8 mouse cellular contexts compared by ENCODE assay signal in genomic region chr6:58830840-58831231, GRCm38 (mm10). TPM values are rescaled to one million over a fixed set of nuclear protein-coding genes. Genes with fewer than 3 reads are reported as not detected.
A peak's percentile ranks its signal among the peaks of the same experiment; 100 is the strongest.
DNase-seq lines count a peak whose midpoint lies in the region; ATAC-seq and TF ChIP-seq lines count a peak whose summit lies in the region.

No protein-coding gene starts in this region.

- H3K4me3 ChIP-seq in heart, embryonic 13.5 days, result peak overlapping the region; percentile 91
- H3K4me3 ChIP-seq in ES-Bruce4 (ENCODE audit: low read depth, low read length), result peak overlapping the region; percentile 74
- peak overlapping the region; percentile 88 for H3K4me3 ChIP-seq in forebrain, embryonic 16.5 days (replicated peaks; ENCODE audit: low read length)
- peak overlapping the region; percentile 83 for H3K4me3 ChIP-seq in liver, postnatal 0 days (ENCODE audit: low read depth, low read length)

- no peak for TF ChIP-seq POLR2A in ES-Bruce4 (IDR thresholded peaks at IDR 0.05; ENCODE audit: insufficient read depth, low read length)

- peak overlapping the region; percentile 92 for H3K4me2 ChIP-seq in heart, embryonic 13.5 days
- peak overlapping the region; percentile 77 for H3K4me2 ChIP-seq in forebrain, embryonic 16.5 days (ENCODE audit: low read length)
- H3K4me2 ChIP-seq in liver, postnatal 0 days (ENCODE audit: low read depth, low read length), result peak overlapping the region; percentile 87

- no peaks in the 10 kb centered on the region for H3K9me3 ChIP-seq in heart, embryonic 13.5 days
- H3K9me3 ChIP-seq in ES-Bruce4 (replicated peaks; ENCODE audit: control insufficient read depth, insufficient read depth, low read length, poor library complexity, severe bottlenecking), result peaks cover 4% of the 10 kb centered on the region; the same call in 1 of the 2 replicates
- H3K9me3 ChIP-seq in forebrain, embryonic 16.5 days (ENCODE audit: control insufficient read depth, low read length), result no peaks in the 10 kb centered on the region
- H3K9me3 ChIP-seq in liver, postnatal 0 days (ENCODE audit: low read length), result no peaks in the 10 kb centered on the region

- no peak for TF ChIP-seq EP300 in ES-Bruce4 (IDR thresholded peaks at IDR 0.05; ENCODE audit: insufficient read depth, low read depth, low read length)
- TF ChIP-seq EP300 in liver, postnatal 0 days (IDR thresholded peaks at IDR 0.05; ENCODE audit: low read depth), result no peak

- TF ChIP-seq CTCF in ES-Bruce4 (IDR thresholded peaks at IDR 0.05; ENCODE audit: low read depth, low read length), result no peak
- TF ChIP-seq CTCF in liver, postnatal 0 days (IDR thresholded peaks at IDR 0.05; ENCODE audit: low read depth), result no peak

- H3K27ac ChIP-seq in heart, embryonic 13.5 days (replicated peaks), result 0 out of 2 replicates have a peak overlapping the region, but pooled peaks have one; percentile 93
- no peak overlapping the region for H3K27ac ChIP-seq in ES-Bruce4 (ENCODE audit: insufficient read depth, low read length)
- H3K27ac ChIP-seq in forebrain, embryonic 16.5 days (ENCODE audit: low read length), result no peak overlapping the region
- no peak overlapping the region for H3K27ac ChIP-seq in liver, postnatal 0 days (ENCODE audit: low read depth)

- DNase-seq in heart, adult 18-20 months, result no peak
- DNase-seq in liver, postnatal 0 days, result no peak
- DNase-seq in urinary bladder, postnatal 36 days (ENCODE audit: low spot score in 2 of 2), result no peak
- DNase-seq in kidney, postnatal 25 days, result no peak

- 9% methylated on average over 7 of the region's 7 CpGs for WGBS in heart, embryonic 13.5 days
- 11% methylated on average over 7 of the region's 7 CpGs for WGBS in forebrain, embryonic 16.5 days
- WGBS in liver, postnatal 0 days (ENCODE audit: insufficient replicate concordance), result 14% methylated on average over 7 of the region's 7 CpGs

- H3K27me3 ChIP-seq in heart, embryonic 13.5 days (replicated peaks), result no peaks in the 10 kb centered on the region
- H3K27me3 ChIP-seq in ES-Bruce4 (ENCODE audit: control insufficient read depth, insufficient read depth, low read length, poor library complexity, severe bottlenecking), result no peaks in the 10 kb centered on the region; the same call in 1 of the 2 replicates
- H3K27me3 ChIP-seq in forebrain, embryonic 16.5 days (replicated peaks; ENCODE audit: control insufficient read depth, insufficient read depth, low read length), result no peaks in the 10 kb centered on the region
- H3K27me3 ChIP-seq in liver, postnatal 0 days (ENCODE audit: insufficient read depth, low read length), result no peaks in the 10 kb centered on the region

- H3K36me3 ChIP-seq in heart, embryonic 13.5 days, result no peaks in the 10 kb centered on the region
- no peaks in the 10 kb centered on the region for H3K36me3 ChIP-seq in ES-Bruce4 (ENCODE audit: control insufficient read depth, insufficient read depth, low read length, poor library complexity, severe bottlenecking)
- no peaks in the 10 kb centered on the region for H3K36me3 ChIP-seq in forebrain, embryonic 16.5 days (ENCODE audit: control insufficient read depth, insufficient read depth)
- H3K36me3 ChIP-seq in liver, postnatal 0 days (replicated peaks; ENCODE audit: insufficient read depth, low read length), result no peaks in the 10 kb centered on the region

- H3K4me1 ChIP-seq in heart, embryonic 13.5 days, result peaks cover 20% of the 10 kb centered on the region
- no peaks in the 10 kb centered on the region for H3K4me1 ChIP-seq in ES-Bruce4 (ENCODE audit: control insufficient read depth, insufficient read depth, low read length)
- H3K4me1 ChIP-seq in forebrain, embryonic 16.5 days (replicated peaks; ENCODE audit: control insufficient read depth, insufficient read depth, low read length), result peaks cover 26% of the 10 kb centered on the region
- peaks cover 9% of the 10 kb centered on the region for H3K4me1 ChIP-seq in liver, postnatal 0 days (ENCODE audit: insufficient read depth)

- peak overlapping the region; percentile 87 for H3K9ac ChIP-seq in heart, embryonic 13.5 days
- H3K9ac ChIP-seq in ES-Bruce4 (ENCODE audit: low read depth, poor library complexity, severe bottlenecking), result no peak overlapping the region
- peak overlapping the region; percentile 87 for H3K9ac ChIP-seq in forebrain, embryonic 16.5 days (replicated peaks; ENCODE audit: low read depth, low read length)
- peak overlapping the region; percentile 71; the same call in 1 of the 2 replicates for H3K9ac ChIP-seq in liver, postnatal 0 days (replicated peaks)

- ATAC-seq in heart, embryonic 13.5 days (ENCODE audit: extremely low read depth, insufficient number of reproducible peaks, low FRiP score, low TSS enrichment), result no peak
- ATAC-seq in forebrain, embryonic 16.5 days, result peak; percentile 32; the same call in 1 of the 2 replicates
- ATAC-seq in liver, postnatal 0 days, result no peak
- ATAC-seq in erythroid progenitor cell, adult 5-6 weeks (replicated peaks; ENCODE audit: low FRiP score, poor library complexity, severe bottlenecking), result no peak

RNA-seq across cellular contexts. Expression of gene Herc3, which starts 0.4 kb away (rescaled TPM):
- 34.2 and 34.6 TPM in 2 replicates for polyA plus RNA-seq in heart, embryonic 13.5 days (2015; fragmentation: Nextera tagmentation; extraction: Ambion mirVana)
- 10 to 100 TPM; 57.3 to 63.8 TPM for total RNA-seq in heart, adult 18-20 months (2021)
- 34.5 and 40.7 TPM in 2 replicates for polyA plus RNA-seq in ES-Bruce4 (2011; ENCODE audit: insufficient read depth, insufficient read length, low read depth, missing spikeins)
- 24.9 and 29.2 TPM in 2 replicates for polyA plus RNA-seq in forebrain, embryonic 16.5 days (2015; fragmentation: Nextera tagmentation; extraction: Ambion mirVana)
- 2.5 and 2.7 TPM in 2 replicates for polyA plus RNA-seq in liver, postnatal 0 days (2015; fragmentation: Nextera tagmentation; extraction: Ambion mirVana)
- 7.6 and 15.1 TPM in 2 replicates for total RNA-seq in erythroid progenitor cell, adult 5-6 weeks (2015; ENCODE audit: low replicate concordance)
- 2.3 and 19.8 TPM in 2 replicates for total RNA-seq in erythroid progenitor cell, adult 5-6 weeks (2017; ENCODE audit: low replicate concordance)
